Mouse (Mus musculus): ENCODE results near the gene Ccdc90b. TPM values are rescaled to one million over a fixed set of nuclear protein-coding genes. Genes with fewer than 3 reads are reported as not detected.

Gene Ccdc90b
- polyA plus RNA-seq, 1 experiment from 2014 or later, result 34.5 TPM

Other genes starting within 250 kb of the Ccdc90b start
- gene Ankrd42, start 76.0 kb downstream of the Ccdc90b start, polyA plus RNA-seq (2015; fragmentation: Nextera tagmentation; extraction: Ambion mirVana), result 1.7 and 1.9 TPM in 2 replicates
- gene Pcf11, start 108.8 kb downstream of the Ccdc90b start, polyA plus RNA-seq (2015; fragmentation: Nextera tagmentation; extraction: Ambion mirVana), result 29.2 and 35.2 TPM in 2 replicates
- gene Rab30, start 180.5 kb downstream of the Ccdc90b start, polyA plus RNA-seq (2015; fragmentation: Nextera tagmentation; extraction: Ambion mirVana), result 3.8 and 4.3 TPM in 2 replicates

All from thymus, postnatal 0 days (tissue).